Mouse (Mus musculus): ENCODE results near the gene Klf1.

Klf1 gene

GRCm38 (mm10) chr8:84901752-84902151 is at the start of gene Klf1:
Klf1 (plus strand) TSS chr8:84901928.
- in situ Hi-C loops (cut with MboI, MseI), result no loop called here

GRCm38 (mm10) chr8:84856434-84856833 is 45.3 kb upstream of the Klf1 start:
- in situ Hi-C loops (cut with MboI, MseI), result no loop called here

GRCm38 (mm10) chr8:84856864-84857441 is 44.8 kb upstream of the Klf1 start, which contains the start of gene Farsa:
Farsa (plus strand) TSS chr8:84856989.
- in situ Hi-C loops (cut with MboI, MseI), result no loop called here

- in situ Hi-C loops (cut with MboI, MseI), result no loop called here
Observed at GRCm38 (mm10) chr8:84871376-84872308, 30.1 kb upstream of the Klf1 start, which contains the start of gene Syce2. Syce2 (plus strand) TSS chr8:84872111.

GRCm38 (mm10) chr8:84872309-84872965 is 29.3 kb upstream of the Klf1 start:
- in situ Hi-C loops (cut with MboI, MseI), result no loop called here

- in situ Hi-C loops (cut with MboI, MseI), result no loop called here
Observed at GRCm38 (mm10) chr8:84873016-84873415, 28.7 kb upstream of the Klf1 start.

- in situ Hi-C loops (cut with MboI, MseI), result no loop called here
Observed at GRCm38 (mm10) chr8:84874339-84874738, 27.4 kb upstream of the Klf1 start.

GRCm38 (mm10) chr8:84877297-84878035 is 24.3 kb upstream of the Klf1 start:
- in situ Hi-C loops (cut with MboI, MseI), result no loop called here

GRCm38 (mm10) chr8:84878915-84879314 is 22.8 kb upstream of the Klf1 start:
- in situ Hi-C loops (cut with MboI, MseI), result no loop called here

GRCm38 (mm10) chr8:84884728-84885127 is 17.0 kb upstream of the Klf1 start:
- in situ Hi-C loops (cut with MboI, MseI), result no loop called here

GRCm38 (mm10) chr8:84888280-84888679 is 13.4 kb upstream of the Klf1 start:
- in situ Hi-C loops (cut with MboI, MseI), result no loop called here

- in situ Hi-C loops (cut with MboI, MseI), result no loop called here
Observed at GRCm38 (mm10) chr8:84889141-84889540, 12.6 kb upstream of the Klf1 start.

- in situ Hi-C loops (cut with MboI, MseI), result no loop called here
Observed at GRCm38 (mm10) chr8:84892993-84893708, 8.6 kb upstream of the Klf1 start.

GRCm38 (mm10) chr8:84893709-84894134 is 8.0 kb upstream of the Klf1 start, which contains the start of gene Gcdh:
Gcdh (minus strand) TSS chr8:84893921.
- in situ Hi-C loops (cut with MboI, MseI), result no loop called here

- in situ Hi-C loops (cut with MboI, MseI), result no loop called here
Observed at GRCm38 (mm10) chr8:84895963-84896362, 5.8 kb upstream of the Klf1 start.

- in situ Hi-C loops (cut with MboI, MseI), result no loop called here
Observed at GRCm38 (mm10) chr8:84901071-84901470, 657 bp upstream of the Klf1 start.

- in situ Hi-C loops (cut with MboI, MseI), result no loop called here
Observed at GRCm38 (mm10) chr8:84902367-84902919, 715 bp downstream of the Klf1 start.

GRCm38 (mm10) chr8:84902920-84903661 is 1.4 kb downstream of the Klf1 start:
- in situ Hi-C loops (cut with MboI, MseI), result no loop called here

- in situ Hi-C loops (cut with MboI, MseI), result no loop called here
Observed at GRCm38 (mm10) chr8:84904351-84904750, 2.6 kb downstream of the Klf1 start.

GRCm38 (mm10) chr8:84907037-84907436 is 5.3 kb downstream of the Klf1 start:
- in situ Hi-C loops (cut with MboI, MseI), result no loop called here

Data from T-helper 17 cell (primary cell).